Mouse (Mus musculus) testis, adult 2 months (tissue): Measurements from ENCODE around the gene Serpina1e.

Experiments used
- CTCF ChIP-seq: fragments of 200-500 bp; IDR thresholded peaks from 2 replicates; pipeline ENCODE4 v1.5.1; 2012; ENCODE audit warnings: low read depth, mild to moderate bottlenecking, inconsistent platforms, low read length, moderate library complexity; ENCODE audit not compliant: control insufficient read depth, insufficient read depth, insufficient replicate concordance
- POLR2A ChIP-seq: fragments of 200-500 bp; IDR thresholded peaks from 2 replicates; pipeline ENCODE4 v1.6.1; 2012; ENCODE audit warnings: low read depth, mild to moderate bottlenecking, inconsistent platforms, low read length, moderate library complexity; ENCODE audit not compliant: control insufficient read depth

DNA sequence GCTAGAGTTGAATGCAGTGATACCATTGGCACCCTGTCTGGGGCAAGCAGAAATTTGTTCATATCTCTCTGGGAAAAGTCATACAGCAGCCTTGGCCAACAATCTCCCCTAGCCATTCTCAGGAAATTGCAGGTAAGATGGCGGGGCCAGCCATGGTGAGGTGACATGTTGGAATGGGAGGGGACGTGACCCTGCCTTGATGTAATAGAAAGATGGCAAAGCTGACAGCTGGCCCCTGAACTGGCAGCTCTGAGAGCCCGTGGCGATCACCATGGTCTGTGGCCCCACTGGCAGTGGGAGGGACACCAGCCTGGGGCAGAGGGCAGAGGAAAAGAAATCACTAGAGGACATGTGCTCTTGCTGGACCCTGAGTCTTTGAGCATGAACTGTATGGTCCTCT lies 12.5 kb downstream of the Serpina1e start:
- TF ChIP-seq CTCF: no peak
- TF ChIP-seq POLR2A: no peak
